Mouse (Mus musculus) intestine, embryonic 16.5 days (tissue): ENCODE data around the gene Snrk. TPM values are rescaled to one million over a fixed set of nuclear protein-coding genes. Genes with fewer than 3 reads are reported as not detected.

Source experiments
- ATAC-seq: fragments of 200-750 bp; cut with Nextera tagmentation; 2 replicates; pipeline ENCODE4 v1.8.0; 2017; ENCODE audit warnings: moderate TSS enrichment, moderate library complexity
- H3K27ac ChIP-seq: fragments of 300-500 bp; sonication (generic); 2 replicates; pipeline ENCODE4 v1.5.1; 2014; ENCODE audit warnings: mild to moderate bottlenecking, low read length
- H3K27me3 ChIP-seq: fragments of 300-500 bp; sonication (generic); replicated peaks from 2 replicates; pipeline ENCODE4 v1.6.1; 2014; ENCODE audit warnings: low read length, control low read depth, mixed read lengths; ENCODE audit not compliant: control insufficient read depth, insufficient read depth
- H3K36me3 ChIP-seq: fragments of 300-500 bp; sonication (generic); 2 replicates; pipeline ENCODE4 v1.6.1; 2014; ENCODE audit warnings: low read length, control low read depth; ENCODE audit not compliant: control insufficient read depth, insufficient read depth
- H3K4me1 ChIP-seq: fragments of 300-500 bp; sonication (generic); 2 replicates; pipeline ENCODE4 v1.6.1; 2014; ENCODE audit warnings: low read length, control low read depth, mixed read lengths; ENCODE audit not compliant: control insufficient read depth, insufficient read depth
- H3K4me2 ChIP-seq: fragments of 300-500 bp; sonication (generic); 2 replicates; pipeline ENCODE4 v1.6.1; 2014; ENCODE audit warnings: low read depth, low read length, control low read depth
- H3K4me3 ChIP-seq: fragments of 300-500 bp; sonication (generic); 2 replicates; pipeline ENCODE4 v1.5.1; 2014; ENCODE audit warnings: mild to moderate bottlenecking, low read length
- H3K9ac ChIP-seq: fragments of 300-500 bp; sonication (generic); 2 replicates; pipeline ENCODE4 v1.6.1; 2014; ENCODE audit warnings: low read depth, low read length
- H3K9me3 ChIP-seq: fragments of 300-500 bp; sonication (generic); 2 replicates; pipeline ENCODE4 v1.6.1; 2016; ENCODE audit warnings: low read length, control low read depth; ENCODE audit not compliant: control insufficient read depth
- WGBS: fragments of 180-500 bp; shearing (Covaris S2); extraction: QIAGEN DNeasy Blood & Tissue Kit; methylation state at CpG from one replicate; pipeline ENCODE4 v1.1.7; 2014; 5-methylcytosine and 5-hydroxymethylcytosine counted together
- polyA plus RNA-seq: library from polyadenylated mRNA; unstranded; fragments of >200 nt; fragmentation: Nextera tagmentation; extraction: Ambion mirVana; gene quantifications from 2 replicates; pipeline ENCODE4 v1.2.1, GENCODE M21; 2015

Snrk gene
- polyA plus RNA-seq, 1 experiment from 2014 or later, result 48.7 TPM

GRCm38 (mm10) chr9:122117692-122118529 is 845 bp downstream of the Snrk start:
- Histone ChIP-seq H3K27me3 (no peaks in the 10 kb centered on the region), H3K27ac (peak overlapping the region; percentile 89), H3K4me2 (peak overlapping the region; percentile 63), H3K4me3 (peak overlapping the region; percentile 89), H3K9ac (peak overlapping the region; percentile 96), H3K4me1 (peaks cover 20% of the 10 kb centered on the region), H3K36me3 (no peaks in the 10 kb centered on the region), H3K9me3 (no peaks in the 10 kb centered on the region)
- 4% methylated on average over 40 of the region's 40 CpGs for WGBS
- peak; percentile 47 for ATAC-seq

GRCm38 (mm10) chr9:122120089-122120488 is 3.0 kb downstream of the Snrk start:
- H3K4me3 ChIP-seq, result no peak overlapping the region
- H3K36me3 ChIP-seq, result no peaks in the 10 kb centered on the region
- peaks cover 27% of the 10 kb centered on the region for H3K4me1 ChIP-seq
- no peak overlapping the region; the same call in 1 of the 2 replicates for H3K27ac ChIP-seq
- H3K4me2 ChIP-seq, result 0 out of 2 replicates have a peak overlapping the region, but pooled peaks have one; percentile 6
- no peaks in the 10 kb centered on the region for H3K27me3 ChIP-seq
- WGBS, result 51% methylated on average over 3 of the region's 3 CpGs
- no peak overlapping the region for H3K9ac ChIP-seq
- no peak for ATAC-seq
- H3K9me3 ChIP-seq, result no peaks in the 10 kb centered on the region

GRCm38 (mm10) chr9:122122113-122122512 is 5.0 kb downstream of the Snrk start:
- ATAC-seq, result no peak
- 76% methylated on average over 5 of the region's 5 CpGs for WGBS
- Histone ChIP-seq H3K4me2 (no peak overlapping the region), H3K9ac (no peak overlapping the region), H3K27me3 (no peaks in the 10 kb centered on the region), H3K36me3 (no peaks in the 10 kb centered on the region), H3K27ac (no peak overlapping the region), H3K4me3 (no peak overlapping the region), H3K9me3 (no peaks in the 10 kb centered on the region), H3K4me1 (peaks cover 26% of the 10 kb centered on the region)

GRCm38 (mm10) chr9:122123181-122123580 is 6.1 kb downstream of the Snrk start:
- ATAC-seq, result no peak
- Histone ChIP-seq H3K9ac (no peak overlapping the region), H3K4me1 (peaks cover 30% of the 10 kb centered on the region), H3K27ac (no peak overlapping the region), H3K36me3 (no peaks in the 10 kb centered on the region), H3K9me3 (no peaks in the 10 kb centered on the region), H3K27me3 (no peaks in the 10 kb centered on the region), H3K4me2 (no peak overlapping the region), H3K4me3 (no peak overlapping the region)
- 76% methylated on average over 5 of the region's 5 CpGs for WGBS

GRCm38 (mm10) chr9:122125723-122126290 is 8.7 kb downstream of the Snrk start:
- Histone ChIP-seq H3K9ac (no peak overlapping the region), H3K27ac (no peak overlapping the region), H3K27me3 (no peaks in the 10 kb centered on the region), H3K36me3 (no peaks in the 10 kb centered on the region), H3K9me3 (no peaks in the 10 kb centered on the region), H3K4me3 (no peak overlapping the region), H3K4me1 (peaks cover 30% of the 10 kb centered on the region), H3K4me2 (no peak overlapping the region)
- no peak for ATAC-seq
- WGBS, result 62% methylated on average over 5 of the region's 5 CpGs

- Histone ChIP-seq H3K4me3 (no peak overlapping the region), H3K27ac (no peak overlapping the region), H3K27me3 (no peaks in the 10 kb centered on the region), H3K9me3 (no peaks in the 10 kb centered on the region), H3K9ac (no peak overlapping the region), H3K4me2 (no peak overlapping the region), H3K36me3 (no peaks in the 10 kb centered on the region), H3K4me1 (peaks cover 31% of the 10 kb centered on the region)
- WGBS, result 72% methylated on average over 8 of the region's 8 CpGs
- no peak for ATAC-seq
Measured at GRCm38 (mm10) chr9:122126790-122127189, 9.7 kb downstream of the Snrk start.

GRCm38 (mm10) chr9:122127271-122127785 is 10.3 kb downstream of the Snrk start:
- Histone ChIP-seq H3K9ac (no peak overlapping the region), H3K4me1 (peaks cover 33% of the 10 kb centered on the region), H3K36me3 (no peaks in the 10 kb centered on the region), H3K27me3 (no peaks in the 10 kb centered on the region), H3K27ac (no peak overlapping the region), H3K9me3 (no peaks in the 10 kb centered on the region), H3K4me3 (no peak overlapping the region), H3K4me2 (no peak overlapping the region)
- 0 out of 2 replicates have a peak, but pooled peaks have one; percentile 23 for ATAC-seq
- 68% methylated on average over 3 of the region's 3 CpGs for WGBS

- no peak for ATAC-seq
- Histone ChIP-seq H3K4me3 (no peak overlapping the region), H3K9ac (no peak overlapping the region), H3K9me3 (no peaks in the 10 kb centered on the region), H3K4me2 (no peak overlapping the region), H3K27me3 (no peaks in the 10 kb centered on the region), H3K4me1 (peaks cover 33% of the 10 kb centered on the region), H3K27ac (no peak overlapping the region), H3K36me3 (no peaks in the 10 kb centered on the region)
- WGBS, result 49% methylated on average over 5 of the region's 5 CpGs
Measured at GRCm38 (mm10) chr9:122128686-122129085, 11.6 kb downstream of the Snrk start.

- H3K9me3 ChIP-seq, result no peaks in the 10 kb centered on the region
- H3K9ac ChIP-seq, result no peak overlapping the region
- ATAC-seq, result no peak
- no peak overlapping the region for H3K4me2 ChIP-seq
- H3K27ac ChIP-seq, result peak overlapping the region; percentile 36; the same call in 1 of the 2 replicates
- H3K27me3 ChIP-seq, result no peaks in the 10 kb centered on the region
- H3K4me3 ChIP-seq, result no peak overlapping the region
- no peaks in the 10 kb centered on the region for H3K36me3 ChIP-seq
- H3K4me1 ChIP-seq, result peaks cover 34% of the 10 kb centered on the region
- 34% methylated on average over 3 of the region's 3 CpGs for WGBS
Measured at GRCm38 (mm10) chr9:122130666-122131065, 13.6 kb downstream of the Snrk start.
